Mouse (Mus musculus): ENCODE results near the gene Plod1.

DNA sequence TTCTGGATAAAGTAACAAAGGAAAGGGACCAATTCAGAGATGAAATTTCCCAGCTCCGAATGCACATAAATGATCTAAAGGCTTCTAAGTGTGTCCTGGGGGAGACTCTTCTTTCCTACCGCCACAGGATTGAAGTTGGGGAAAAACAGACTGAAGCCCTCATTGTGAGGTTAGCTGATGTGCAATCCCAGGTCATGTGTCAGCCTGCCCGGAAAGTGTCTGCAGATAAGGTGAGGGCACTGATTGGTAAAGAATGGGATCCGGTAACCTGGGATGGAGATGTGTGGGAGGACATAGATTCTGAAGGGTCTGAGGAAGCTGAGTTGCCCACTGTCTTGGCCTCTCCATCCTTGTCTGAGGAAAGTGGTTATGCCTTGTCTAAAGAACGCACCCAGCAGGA lies 67.3 kb downstream of the Plod1 start:
- TF ChIP-seq ZC3H11A (IDR thresholded peaks at IDR 0.05; ENCODE audit: borderline replicate concordance, low read depth, low read length) (no peak), HCFC1 (IDR thresholded peaks at IDR 0.05; ENCODE audit: borderline replicate concordance, insufficient read depth, low read length) (no peak), CHD2 (IDR thresholded peaks at IDR 0.05; ENCODE audit: low read depth, low read length) (no peak), ZNF384 (IDR thresholded peaks at IDR 0.05; ENCODE audit: low read depth, low read length) (no peak), MAFK (IDR thresholded peaks at IDR 0.05; ENCODE audit: insufficient read depth, low read depth, low read length) (no peak)
